Mouse (Mus musculus) lung, postnatal 36 days (tissue): ENCODE measurements around the gene Rftn2.

ENCODE experiments used
- DNase-seq: peaks from one replicate; pipeline ENCODE4 v3.0.0; 2022; ENCODE audit warnings: mixed read lengths

The Rftn2 gene

DNA sequence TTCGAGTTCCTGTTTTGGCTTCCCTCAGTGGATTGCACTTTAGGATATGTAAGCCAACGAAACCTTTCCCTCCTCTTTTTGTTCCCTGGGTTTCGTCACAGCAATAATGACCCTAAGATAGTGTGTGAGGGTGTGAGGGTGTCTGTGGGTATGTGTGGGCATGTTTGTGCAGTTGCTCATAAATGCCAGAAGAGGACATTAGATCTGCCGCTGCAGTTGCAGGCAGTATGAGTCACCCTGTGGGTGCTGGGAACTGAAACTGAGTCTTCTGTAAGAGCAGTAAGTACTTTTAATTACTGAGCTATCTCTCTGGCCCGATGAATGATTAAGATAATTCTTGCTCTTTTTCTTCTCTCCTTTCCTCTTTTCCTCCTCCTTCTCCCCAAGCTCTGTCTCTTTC, 103.5 kb downstream of the Rftn2 start:
- no peak for DNase-seq
